Mouse (Mus musculus) monocyte, adult 2 months (primary cell): ENCODE data around the gene Cntn4.

Source experiments
- DNase-seq, 2 experiments: peaks; one replicate each; pipeline ENCODE4 v3.0.0; 2022; ENCODE audit warnings: low spot score in 2 of 2, low read depth in 1 of 2

The Cntn4 gene

DNA sequence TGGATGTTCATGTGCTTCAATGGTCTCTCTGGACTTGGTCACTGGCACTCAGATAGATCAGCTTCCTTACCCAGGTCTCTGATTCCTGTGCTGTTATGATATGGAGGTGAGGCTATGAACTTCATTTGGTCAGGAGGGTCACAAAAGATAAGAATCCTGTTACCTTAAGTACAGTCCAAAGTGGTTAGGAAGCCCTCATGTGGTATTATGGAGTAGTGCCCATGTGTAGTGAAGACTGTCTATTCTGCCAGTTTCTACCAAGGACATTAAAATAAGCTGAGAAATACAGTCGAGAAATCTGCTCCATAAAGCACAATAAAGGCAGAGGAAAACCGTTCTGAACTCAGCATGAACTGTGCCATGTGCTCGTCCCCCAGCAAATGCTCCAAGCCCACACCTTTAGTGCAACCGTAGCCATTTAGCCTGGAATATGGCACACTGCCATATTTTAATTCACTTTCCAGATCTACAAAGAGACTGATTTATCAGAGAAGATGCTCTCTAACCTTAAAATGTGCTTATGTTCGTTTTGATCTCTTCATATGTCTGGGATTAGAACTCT lies 943.8 kb downstream of the Cntn4 start:
- no peak for DNase-seq

DNA sequence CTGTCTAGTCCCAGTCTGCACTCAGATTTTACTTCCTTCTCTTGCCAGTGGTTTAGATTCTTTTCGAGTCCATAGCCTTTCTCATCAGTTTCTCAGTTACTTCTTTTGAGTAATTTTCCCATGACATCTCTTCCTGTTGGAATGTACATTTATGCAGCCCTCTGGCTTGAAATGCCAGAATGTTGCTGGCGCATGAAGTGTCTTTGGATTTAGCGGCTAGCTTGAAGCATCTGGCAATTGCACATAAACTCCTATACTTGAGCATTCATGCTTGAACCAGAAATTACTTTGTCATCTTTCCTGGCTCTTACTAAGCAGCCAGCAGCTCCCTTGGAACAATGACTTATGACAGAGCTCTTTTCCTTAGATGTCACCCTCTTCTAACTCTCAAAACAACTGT lies 965.6 kb downstream of the Cntn4 start:
- no peak for DNase-seq

DNA sequence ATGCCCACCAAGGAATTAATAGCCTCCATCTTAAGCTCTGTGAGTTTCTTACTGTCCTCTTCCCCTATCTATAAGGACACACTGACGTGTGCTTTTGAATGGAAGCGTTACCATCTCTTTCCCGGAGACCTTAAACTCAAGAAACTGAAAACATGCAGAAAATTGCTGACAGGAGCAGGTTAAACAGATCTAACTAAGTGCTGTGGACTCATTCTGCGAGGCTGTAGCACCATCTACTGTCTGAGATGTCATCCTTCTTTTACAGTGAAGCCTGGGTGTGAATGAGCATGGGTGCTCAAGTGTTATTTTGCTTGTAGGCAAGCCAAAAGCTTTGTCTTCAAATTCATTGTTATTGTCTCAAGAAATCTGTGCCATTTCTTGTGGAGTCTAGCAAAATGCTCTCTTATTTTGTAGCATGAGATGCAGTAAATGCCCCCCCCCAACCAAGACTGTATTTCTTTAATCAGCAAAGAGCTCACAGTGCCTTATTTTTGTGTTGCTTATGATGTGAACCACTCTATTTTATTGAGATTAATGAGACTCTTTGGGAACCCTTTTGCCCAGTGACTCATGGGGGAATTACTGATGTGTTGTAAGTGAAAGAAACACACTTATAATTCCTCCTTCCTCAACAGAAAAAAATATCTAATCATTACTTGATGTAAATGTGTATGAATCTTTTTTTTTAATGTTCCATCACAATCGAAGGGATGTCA lies 968.2 kb downstream of the Cntn4 start:
- DNase-seq = no peak

DNA sequence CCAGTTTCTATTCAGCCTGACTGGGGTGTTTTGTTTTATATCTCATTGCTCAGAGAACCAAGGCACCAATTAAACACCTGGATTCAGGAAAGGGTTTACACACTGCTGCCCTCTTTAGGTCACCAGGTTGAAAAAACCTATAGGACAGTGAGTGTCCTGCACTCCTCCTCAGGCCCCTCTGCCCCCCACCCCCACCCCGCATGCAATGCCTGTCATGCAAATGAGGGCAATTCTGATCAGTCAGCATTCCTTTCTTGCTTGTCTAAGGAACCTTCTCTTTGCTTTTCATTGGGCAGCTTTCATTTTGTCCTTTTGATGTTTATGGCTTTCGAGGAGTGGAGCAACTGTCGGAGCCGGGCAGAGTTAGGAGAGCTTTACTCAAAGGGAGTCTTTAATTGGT lies 969.5 kb downstream of the Cntn4 start:
- DNase-seq = no peak

DNA sequence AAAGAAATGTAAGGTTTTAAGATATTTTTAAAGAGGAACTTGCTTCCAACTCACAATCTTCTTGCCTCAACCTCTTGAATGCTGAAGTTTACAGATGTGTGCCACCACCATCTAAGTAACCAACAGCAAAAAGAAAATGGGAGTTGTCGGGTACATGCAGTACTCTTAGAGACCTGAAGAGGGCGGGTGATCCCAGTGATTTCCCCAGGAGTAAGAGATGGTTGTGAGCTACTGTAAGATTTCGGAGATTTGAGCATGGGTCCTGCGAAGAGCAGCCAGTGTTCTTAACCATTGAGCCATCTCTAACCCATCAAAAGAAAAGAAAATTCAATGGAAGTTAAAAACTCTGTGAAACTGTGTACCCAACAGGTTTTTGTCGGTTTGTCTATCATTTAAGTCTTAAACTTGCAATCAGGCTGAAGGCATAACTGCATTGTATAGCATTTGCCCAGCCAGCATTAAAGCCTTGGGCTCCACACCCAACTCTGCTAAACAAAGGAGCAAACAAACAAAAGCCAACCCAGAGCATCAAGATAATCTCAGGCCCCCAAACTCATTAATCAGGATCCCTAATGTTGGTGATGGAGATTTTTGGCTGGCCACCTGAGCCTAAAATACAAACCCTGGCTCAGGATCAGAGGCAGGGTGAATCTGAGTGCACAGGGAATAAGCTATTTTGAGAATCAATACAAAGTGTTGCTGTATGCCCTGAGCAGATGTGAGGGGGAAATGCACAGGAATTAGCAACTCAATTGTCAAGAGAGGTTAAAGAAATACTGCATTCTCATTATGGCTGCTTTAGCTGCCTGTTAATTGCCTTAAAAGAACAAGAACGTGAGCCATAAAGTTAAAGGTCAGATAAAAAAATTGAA lies 986.6 kb downstream of the Cntn4 start:
- DNase-seq = no peak

DNA sequence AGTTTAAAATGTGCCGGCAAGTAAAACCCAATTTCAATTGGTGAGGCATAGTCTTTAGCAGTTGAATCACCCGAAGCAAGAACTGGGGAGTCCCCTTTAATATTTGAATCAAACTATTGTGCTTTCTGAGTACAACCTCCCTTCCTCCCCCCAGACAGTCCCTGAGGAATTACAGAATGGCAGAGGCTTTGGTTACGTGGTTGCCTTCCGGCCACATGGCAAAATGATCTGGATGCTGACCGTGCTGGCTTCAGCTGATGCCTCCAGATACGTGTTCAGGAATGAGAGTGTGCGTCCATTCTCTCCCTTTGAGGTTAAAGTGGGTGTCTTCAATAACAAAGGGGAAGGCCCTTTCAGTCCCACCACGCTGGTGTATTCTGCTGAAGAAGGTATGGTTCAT lies 998.1 kb downstream of the Cntn4 start:
- DNase-seq = no peak

DNA sequence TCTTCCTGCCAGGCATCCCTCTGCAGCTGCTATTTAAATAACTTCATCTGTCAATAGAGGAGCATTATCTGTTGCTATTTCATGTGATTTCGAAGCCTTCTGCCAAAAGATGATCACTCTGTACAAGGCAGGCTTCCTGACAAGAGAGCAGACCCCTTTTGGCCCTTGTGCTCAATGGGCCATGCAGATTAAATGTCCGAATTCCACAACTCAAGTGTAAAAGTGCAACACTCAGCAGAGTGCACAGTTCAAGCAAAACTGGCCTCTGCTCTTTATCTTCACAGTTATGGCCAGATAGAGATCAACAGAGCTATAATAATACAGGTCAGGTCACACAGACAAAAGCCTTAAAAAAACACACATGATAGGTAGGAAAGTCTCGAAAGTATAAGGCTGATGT lies 1024.5 kb downstream of the Cntn4 start:
- no peak for DNase-seq

DNA sequence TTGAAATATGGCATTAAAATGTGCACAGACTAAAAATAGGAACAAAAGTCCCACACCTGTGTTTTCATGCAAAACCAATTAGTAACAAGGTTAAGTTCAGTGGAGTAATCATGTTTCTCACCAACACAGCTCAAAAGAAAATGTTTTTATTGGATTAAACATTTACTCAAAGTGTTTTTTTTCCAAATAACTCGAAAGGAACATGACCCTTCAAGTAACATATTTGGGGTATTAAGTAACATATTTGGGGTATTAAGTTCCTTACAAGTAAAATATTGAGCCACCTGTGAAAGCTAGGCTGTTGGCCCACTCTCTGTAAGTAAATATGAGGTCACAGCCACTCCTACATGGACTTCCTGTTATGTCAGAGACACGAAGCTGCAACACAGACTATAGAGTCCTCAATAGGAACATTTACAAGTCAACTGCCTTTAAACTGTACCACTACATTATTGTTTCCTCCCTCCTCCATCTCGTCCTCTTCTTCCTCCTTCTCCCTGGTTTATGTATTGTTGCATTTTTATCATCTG lies 1028.1 kb downstream of the Cntn4 start:
- no peak for DNase-seq

DNA sequence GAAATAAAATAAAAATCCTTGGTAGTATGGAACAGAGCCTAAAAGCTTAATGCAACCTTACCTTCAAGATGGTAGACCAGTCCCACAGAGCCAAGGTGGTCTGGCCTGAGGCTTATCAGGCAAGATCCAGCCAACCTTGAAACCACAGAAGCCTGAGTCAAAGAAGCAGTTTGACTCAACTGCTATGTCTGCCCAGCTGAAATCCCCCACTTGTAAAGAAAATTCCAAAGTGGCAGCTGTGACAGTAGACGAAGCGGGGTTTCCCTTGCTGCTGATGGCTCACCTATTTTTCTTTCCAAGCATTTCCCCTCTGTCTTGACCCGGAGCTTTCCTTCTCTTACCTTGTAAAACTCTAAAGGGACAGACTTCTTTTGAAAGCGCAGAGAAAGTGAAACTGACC lies 1048.2 kb downstream of the Cntn4 start:
- no peak for DNase-seq

DNA sequence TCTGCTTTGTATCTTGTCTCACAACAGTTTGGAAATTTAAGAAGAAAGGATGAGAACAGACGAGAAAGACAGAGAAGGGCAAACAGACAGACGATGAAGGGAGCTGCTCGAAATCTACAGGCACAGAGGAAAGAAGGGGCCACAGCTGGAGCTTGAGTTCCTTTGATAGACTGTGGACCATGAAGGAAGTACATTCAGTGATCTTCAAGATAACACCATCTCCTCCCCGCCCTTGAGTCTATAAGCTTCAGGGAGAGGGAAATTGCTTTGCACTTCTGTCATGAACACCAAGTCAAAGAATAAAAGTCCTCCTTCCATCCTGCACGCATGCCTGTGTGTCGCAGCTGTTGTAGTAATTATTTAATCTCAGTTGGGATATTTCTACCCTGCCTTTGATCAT lies 1048.6 kb downstream of the Cntn4 start:
- DNase-seq = no peak

DNA sequence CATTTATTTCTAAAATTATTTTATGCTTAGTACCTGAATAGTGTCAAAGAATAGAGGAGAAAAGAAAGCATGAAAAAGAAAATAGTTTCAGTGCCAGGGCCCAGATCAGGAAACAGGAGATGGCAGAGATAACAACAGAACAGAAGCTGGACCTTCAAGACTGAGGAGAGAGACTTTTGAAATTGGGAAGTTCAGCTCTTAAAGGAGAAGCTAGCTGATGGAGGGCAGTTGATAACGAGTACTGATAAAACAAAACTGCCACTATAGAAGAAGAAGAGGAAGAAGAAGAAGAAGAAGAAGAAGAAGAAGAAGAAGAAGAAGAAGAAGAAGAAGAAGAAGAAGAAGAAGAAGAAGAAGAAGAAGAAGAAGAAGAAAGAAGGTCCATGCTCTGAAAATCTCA lies 1050.2 kb downstream of the Cntn4 start:
- DNase-seq = no peak

DNA sequence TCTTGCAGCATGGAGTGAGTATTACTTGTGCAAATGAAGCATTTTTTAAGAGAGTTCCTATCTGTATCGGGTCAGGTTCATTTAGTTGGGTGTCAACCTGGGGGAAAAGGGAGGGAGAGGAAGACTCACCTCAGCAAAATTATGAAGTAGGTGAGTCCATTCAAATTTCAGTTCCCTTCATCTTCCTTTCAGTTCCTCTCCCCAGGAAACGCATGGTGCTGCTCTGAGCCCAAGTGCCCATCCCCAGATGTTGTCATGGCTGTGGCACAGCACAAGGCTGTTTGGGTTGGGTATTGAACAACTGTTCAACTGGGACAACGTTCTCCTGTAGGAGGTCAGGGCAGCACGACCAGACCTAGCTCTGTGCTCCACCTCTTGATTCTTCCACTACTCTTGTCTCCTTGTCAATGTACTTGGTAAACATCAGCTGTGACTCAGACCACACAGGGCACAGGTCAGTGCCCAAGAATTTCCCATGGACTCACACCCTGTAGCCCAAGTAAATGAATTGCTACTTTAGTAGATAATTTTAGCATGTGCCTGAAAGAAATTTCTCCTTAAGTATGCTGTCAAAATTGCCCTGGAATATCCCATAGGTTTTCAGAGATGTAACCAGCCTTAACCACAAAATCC lies 1052.3 kb downstream of the Cntn4 start:
- no peak for DNase-seq

DNA sequence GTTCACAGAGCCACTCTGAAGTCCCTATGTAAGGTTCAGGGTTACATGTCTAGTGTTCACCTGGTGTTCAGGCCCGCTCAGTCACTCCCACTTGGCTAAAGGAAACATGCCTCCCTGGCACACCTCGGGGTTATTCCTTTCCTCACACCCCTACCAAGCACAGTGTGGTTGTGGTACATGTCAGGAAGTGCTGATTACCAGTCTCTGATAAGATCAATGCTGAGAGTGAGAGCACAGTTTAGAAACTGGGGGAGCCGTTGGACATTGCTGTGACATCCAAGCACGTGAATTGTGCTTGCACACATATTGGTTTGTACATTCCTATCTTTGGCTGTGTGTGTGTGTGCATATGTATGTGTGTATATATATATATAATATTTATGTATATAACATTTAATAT lies 1055.1 kb downstream of the Cntn4 start:
- no peak for DNase-seq

DNA sequence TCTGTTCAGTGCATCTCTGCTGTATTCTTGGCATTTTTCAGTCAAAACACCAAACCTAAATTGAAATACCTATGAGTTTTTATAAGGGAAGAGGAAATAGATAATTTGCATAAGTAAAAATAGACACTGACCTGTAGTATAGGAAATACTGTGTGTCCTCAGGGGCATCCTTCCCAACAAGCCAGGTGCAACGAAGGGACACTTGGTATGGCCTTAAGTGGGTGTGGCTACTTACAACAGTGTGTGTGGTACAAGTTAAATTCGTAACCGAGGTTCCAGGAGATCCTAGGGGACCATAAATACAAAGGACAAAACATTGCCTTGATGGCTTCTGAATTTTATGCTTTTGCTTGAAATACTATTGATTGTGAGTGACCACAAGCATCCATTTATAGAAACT lies 1060.8 kb downstream of the Cntn4 start:
- no peak for DNase-seq

DNA sequence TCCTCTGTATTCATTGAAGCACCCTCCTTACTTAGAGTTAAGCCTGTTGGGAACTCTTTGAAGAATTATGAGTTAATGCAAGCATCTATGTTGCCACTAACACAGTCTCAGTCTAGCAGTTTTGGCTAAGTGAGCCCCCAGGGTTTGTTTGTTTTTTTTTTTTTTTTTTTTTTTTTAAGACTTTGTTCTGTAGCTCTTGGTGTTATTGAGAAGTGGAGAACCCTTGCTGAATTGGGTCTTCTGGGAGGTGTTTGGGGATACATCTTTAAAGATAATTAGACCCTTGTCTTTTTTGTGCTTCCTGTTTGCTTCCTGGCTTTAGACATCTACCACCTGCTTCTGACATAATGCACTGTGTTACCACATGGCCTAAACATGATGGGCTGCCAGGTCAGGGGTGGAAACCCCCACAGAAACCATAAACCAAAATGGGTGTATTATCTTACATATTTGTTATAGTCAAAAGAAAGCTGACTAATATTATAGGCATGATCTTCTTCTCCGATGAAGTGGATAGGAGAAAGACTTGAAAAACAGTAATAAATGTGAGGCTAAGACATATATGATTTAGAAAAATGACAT lies 1062.9 kb downstream of the Cntn4 start:
- DNase-seq = no peak

DNA sequence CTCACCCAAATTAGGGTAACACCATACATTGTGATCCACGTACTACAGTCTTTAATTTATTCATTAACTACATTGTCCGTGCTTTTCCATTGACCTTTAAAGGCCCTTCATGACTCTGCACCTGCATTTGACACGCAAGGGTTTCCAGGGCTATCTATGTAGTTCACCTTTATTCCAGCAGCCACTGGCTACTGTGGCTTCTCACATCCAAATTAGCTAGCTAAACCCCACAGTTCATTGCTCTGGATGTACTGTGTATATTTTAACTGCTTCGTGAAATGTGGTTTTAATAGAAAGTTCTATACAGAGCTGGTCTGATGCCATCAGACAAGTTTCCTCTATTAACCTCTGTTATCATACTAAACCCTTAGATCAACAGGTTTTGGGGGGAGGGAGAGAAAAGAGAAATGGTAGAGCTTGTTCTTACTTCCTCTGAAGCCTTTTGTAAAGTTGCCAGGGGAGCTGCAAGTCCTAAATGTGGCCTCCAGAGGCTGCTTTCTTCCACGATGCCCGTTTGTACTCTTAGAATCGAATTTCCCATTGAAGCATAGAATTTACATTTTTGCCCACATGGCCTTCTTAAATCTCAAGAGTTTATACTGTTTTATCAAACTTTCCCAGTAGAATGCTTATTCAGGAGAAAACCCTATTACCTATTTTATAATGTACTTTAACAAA lies 1066.2 kb downstream of the Cntn4 start:
- DNase-seq = no peak

DNA sequence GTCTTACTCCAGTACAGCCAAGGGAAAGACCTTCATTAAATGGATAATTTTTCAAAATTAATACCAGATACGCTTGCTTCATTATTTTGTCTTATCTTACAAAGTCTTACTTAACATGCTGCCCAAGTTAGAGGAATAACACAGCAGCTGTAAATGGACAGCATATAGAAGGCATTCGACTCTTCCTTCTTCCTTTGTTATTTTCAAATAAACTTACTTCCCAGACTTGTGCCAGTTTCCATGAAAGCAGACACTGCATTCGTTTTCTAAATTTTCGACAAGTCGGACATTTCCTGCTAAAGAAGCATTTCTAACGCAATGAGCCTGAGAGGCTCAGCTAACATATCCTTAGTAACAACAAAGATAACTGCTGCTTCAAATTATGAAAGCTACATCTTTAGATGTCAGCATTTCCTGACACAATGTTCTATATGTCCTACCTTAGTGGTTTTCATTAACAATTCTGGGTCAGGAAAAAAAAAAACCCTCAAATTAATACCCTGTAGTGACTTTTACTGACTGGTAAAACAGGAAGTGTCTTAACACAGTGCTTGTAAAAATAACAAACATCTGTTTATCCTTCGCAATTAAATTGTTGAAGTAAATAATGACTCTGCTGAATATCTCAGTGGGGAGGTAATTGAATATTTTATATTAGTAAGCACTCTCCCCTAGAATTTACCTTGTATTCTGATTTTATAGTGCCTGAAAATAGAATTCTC lies 1068.4 kb downstream of the Cntn4 start:
- no peak for DNase-seq

DNA sequence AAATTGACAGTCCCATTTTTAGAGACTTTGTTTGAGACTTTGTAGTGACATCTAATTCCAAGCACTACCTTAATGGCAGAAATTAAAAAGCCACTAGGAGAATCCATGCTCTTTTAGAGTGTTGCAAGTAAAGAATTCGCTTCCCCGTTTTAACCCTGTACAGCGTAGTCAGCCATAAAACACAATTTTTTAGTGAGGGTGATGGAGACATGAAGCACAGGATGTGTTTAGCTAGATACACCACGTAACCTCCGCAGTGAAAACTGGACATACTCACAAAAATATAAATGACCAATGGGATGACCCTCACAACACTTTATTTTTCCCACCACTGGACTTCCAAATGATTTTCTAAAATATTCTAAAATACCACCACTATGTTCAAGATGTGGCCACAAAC lies 1069.8 kb downstream of the Cntn4 start:
- DNase-seq = no peak

DNA sequence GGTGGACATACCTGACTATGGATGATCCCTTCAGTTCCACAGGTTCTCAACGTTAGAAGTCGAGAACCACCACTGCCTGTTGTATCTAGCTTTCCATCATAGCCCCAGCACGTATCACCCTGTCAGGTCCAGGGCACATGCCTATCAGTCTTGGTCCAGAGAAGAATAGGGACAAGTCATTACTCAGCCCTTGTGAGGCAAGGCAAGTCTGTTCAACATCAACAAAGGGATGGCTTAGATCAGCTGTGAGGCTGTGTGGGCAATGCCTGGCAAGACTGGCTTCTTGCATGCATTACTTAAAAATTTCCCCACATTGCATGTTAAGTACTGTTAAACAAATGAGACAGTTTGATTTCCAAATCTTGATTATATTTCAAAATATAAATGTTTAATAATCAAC lies 1070.3 kb downstream of the Cntn4 start:
- DNase-seq = no peak
